Mouse (Mus musculus) limb, embryonic 13.5 days (tissue): ENCODE measurements around the gene Nbr1. TPM values are rescaled to one million over a fixed set of nuclear protein-coding genes. Genes with fewer than 3 reads are reported as not detected.
"Not testable (repeated sequence)": the region's sequence is repeated elsewhere in the genome, so short reads cannot be mapped to it uniquely, and the experiment has no call there.

Experiments used
- ATAC-seq: fragments of 200-750 bp; cut with Nextera tagmentation; 2 replicates; pipeline ENCODE4 v1.8.0; 2017; ENCODE audit warnings: low read depth, moderate number of reproducible peaks, moderate TSS enrichment; ENCODE audit not compliant: low FRiP score
- H3K27ac ChIP-seq: fragments of 300-500 bp; sonication (generic); 2 replicates; pipeline ENCODE4 v1.5.1; 2015; ENCODE audit warnings: inconsistent platforms, mild to moderate bottlenecking, moderate library complexity
- H3K27me3 ChIP-seq: fragments of 300-500 bp; sonication (generic); 2 replicates; pipeline ENCODE4 v1.6.1; 2015; ENCODE audit warnings: mild to moderate bottlenecking, inconsistent platforms
- H3K36me3 ChIP-seq: fragments of 300-500 bp; sonication (generic); 2 replicates; pipeline ENCODE4 v1.6.1; 2015; ENCODE audit warnings: inconsistent platforms, mild to moderate bottlenecking, moderate library complexity
- H3K4me1 ChIP-seq: fragments of 300-500 bp; sonication (generic); 2 replicates; pipeline ENCODE4 v1.6.1; 2015; ENCODE audit warnings: inconsistent platforms
- H3K4me2 ChIP-seq: fragments of 300-500 bp; sonication (generic); replicated peaks from 2 replicates; pipeline ENCODE4 v1.6.1; 2015; ENCODE audit warnings: inconsistent platforms, mild to moderate bottlenecking, moderate library complexity
- H3K4me3 ChIP-seq: fragments of 300-500 bp; sonication (generic); 2 replicates; pipeline ENCODE4 v1.5.1; 2015; ENCODE audit warnings: moderate library complexity, mild to moderate bottlenecking, inconsistent platforms
- H3K9ac ChIP-seq: fragments of 300-500 bp; sonication (generic); 2 replicates; pipeline ENCODE4 v1.6.1; 2015; ENCODE audit warnings: mild to moderate bottlenecking, inconsistent platforms
- H3K9me3 ChIP-seq: fragments of 300-500 bp; sonication (generic); 2 replicates; pipeline ENCODE4 v1.6.1; 2016; ENCODE audit warnings: inconsistent platforms
- WGBS: fragments of 180-500 bp; shearing (Covaris S2); methylation state at CpG from one replicate; pipeline ENCODE4 v1.1.7; 2015; 5-methylcytosine and 5-hydroxymethylcytosine counted together
- polyA plus RNA-seq: library from polyadenylated mRNA; unstranded; fragments of >200 nt; fragmentation: Nextera tagmentation; extraction: Ambion mirVana; gene quantifications from 2 replicates; pipeline ENCODE4 v1.2.1, GENCODE M21; 2015

Gene Nbr1
- polyA plus RNA-seq, 1 experiment from 2014 or later: 78.1 TPM

GRCm38 (mm10) chr11:101585805-101586204 lies 33.9 kb downstream of the Nbr1 start:
- no peak for ATAC-seq
- no peaks in the 10 kb centered on the region for H3K27me3 ChIP-seq
- H3K9ac ChIP-seq: no peak overlapping the region
- H3K27ac ChIP-seq: no peak overlapping the region
- H3K36me3 ChIP-seq: peaks cover 9% of the 10 kb centered on the region; the same call in 1 of the 2 replicates
- no peak overlapping the region for H3K4me3 ChIP-seq
- H3K4me1 ChIP-seq: peaks cover 9% of the 10 kb centered on the region
- no peaks in the 10 kb centered on the region for H3K9me3 ChIP-seq
- WGBS: 82% methylated on average over 4 of the region's 4 CpGs
- no peak overlapping the region for H3K4me2 ChIP-seq

GRCm38 (mm10) chr11:101587676-101588075 lies 35.7 kb downstream of the Nbr1 start:
- no peaks in the 10 kb centered on the region for H3K9me3 ChIP-seq
- 84% methylated on average over 10 of the region's 10 CpGs for WGBS
- no peak for ATAC-seq

GRCm38 (mm10) chr11:101588868-101589267 lies 36.9 kb downstream of the Nbr1 start:
- WGBS: 91% methylated on average over 7 of the region's 7 CpGs
- Histone ChIP-seq H3K9me3 (no peaks in the 10 kb centered on the region), H3K9ac (no peak overlapping the region), H3K27me3 (no peaks in the 10 kb centered on the region), H3K36me3 (peaks cover 8% of the 10 kb centered on the region; the same call in 1 of the 2 replicates), H3K4me2 (no peak overlapping the region), H3K4me3 (no peak overlapping the region), H3K4me1 (no peaks in the 10 kb centered on the region), H3K27ac (no peak overlapping the region)
- ATAC-seq: no peak

More at GRCm38 (mm10) chr11:101587676-101588075, 35.7 kb downstream of the Nbr1 start:
- H3K27ac ChIP-seq: no peak overlapping the region
- H3K9ac ChIP-seq: no peak overlapping the region
- H3K4me1 ChIP-seq: no peaks in the 10 kb centered on the region
- H3K4me3 ChIP-seq: no peak overlapping the region
- peaks cover 8% of the 10 kb centered on the region; the same call in 1 of the 2 replicates for H3K36me3 ChIP-seq
- H3K27me3 ChIP-seq: no peaks in the 10 kb centered on the region
- H3K4me2 ChIP-seq: no peak overlapping the region

GRCm38 (mm10) chr11:101589444-101589843 lies 37.5 kb downstream of the Nbr1 start:
- ATAC-seq: no peak
- H3K36me3 ChIP-seq: peaks cover 8% of the 10 kb centered on the region; the same call in 1 of the 2 replicates
- no peak overlapping the region for H3K4me3 ChIP-seq
- no peaks in the 10 kb centered on the region for H3K4me1 ChIP-seq
- WGBS: 31% methylated on average over 5 of the region's 5 CpGs
- H3K27me3 ChIP-seq: no peaks in the 10 kb centered on the region
- no peak overlapping the region for H3K27ac ChIP-seq
- H3K9ac ChIP-seq: no peak overlapping the region
- no peak overlapping the region for H3K4me2 ChIP-seq
- H3K9me3 ChIP-seq: no peaks in the 10 kb centered on the region

GRCm38 (mm10) chr11:101589989-101590624 lies 38.2 kb downstream of the Nbr1 start:
- Histone ChIP-seq H3K4me2 (no peak overlapping the region), H3K27me3 (no peaks in the 10 kb centered on the region), H3K27ac (no peak overlapping the region), H3K9me3 (no peaks in the 10 kb centered on the region), H3K9ac (no peak overlapping the region), H3K36me3 (0 out of 2 replicates have a peak, but pooled peaks cover 8% of the 10 kb centered on the region), H3K4me3 (no peak overlapping the region), H3K4me1 (no peaks in the 10 kb centered on the region)
- 73% methylated on average over 12 of the region's 12 CpGs for WGBS
- no peak for ATAC-seq

GRCm38 (mm10) chr11:101599156-101599555 lies 47.2 kb downstream of the Nbr1 start, which contains the start of gene Gm11634:
TSS of gene Gm11634 (minus strand) at chr11:101599256.
- no peaks in the 10 kb centered on the region for H3K36me3 ChIP-seq
- H3K4me3 ChIP-seq: no peak within 1 kb of the TSS
- 76% methylated on average over 6 of the region's 6 CpGs for WGBS
- H3K9ac ChIP-seq: no peak within 1 kb of the TSS
- H3K27ac ChIP-seq: no peak within 1 kb of the TSS
- H3K4me1 ChIP-seq: no peaks in the 10 kb centered on the region
- H3K27me3 ChIP-seq: no peaks in the 10 kb centered on the region
- no peak for ATAC-seq
- H3K4me2 ChIP-seq: no peak within 1 kb of the TSS
- H3K9me3 ChIP-seq: no peaks in the 10 kb centered on the region

GRCm38 (mm10) chr11:101602491-101602890 lies 50.5 kb downstream of the Nbr1 start:
- Histone ChIP-seq H3K36me3 (no peaks in the 10 kb centered on the region), H3K27ac (no peak overlapping the region), H3K4me2 (no peak overlapping the region), H3K9ac (no peak overlapping the region), H3K9me3 (no peaks in the 10 kb centered on the region), H3K4me1 (no peaks in the 10 kb centered on the region), H3K27me3 (no peaks in the 10 kb centered on the region), H3K4me3 (no peak overlapping the region)
- no peak for ATAC-seq
- 12% methylated on average over 3 of the region's 3 CpGs for WGBS

- Histone ChIP-seq H3K27ac (no peak overlapping the region), H3K4me1 (no peaks in the 10 kb centered on the region), H3K36me3 (no peaks in the 10 kb centered on the region), H3K9ac (no peak overlapping the region), H3K4me3 (peak overlapping the region; percentile 25; the same call in 1 of the 2 replicates), H3K4me2 (peak overlapping the region; percentile 56), H3K9me3 (no peaks in the 10 kb centered on the region), H3K27me3 (no peaks in the 10 kb centered on the region)
- ATAC-seq: no peak
- WGBS: 5% methylated on average over 3 of the region's 3 CpGs
Measured at GRCm38 (mm10) chr11:101604116-101604515, 52.2 kb downstream of the Nbr1 start.

- not testable (repeated sequence) for H3K27ac ChIP-seq
Measured at GRCm38 (mm10) chr11:101604531-101605453, 52.8 kb downstream of the Nbr1 start.

GRCm38 (mm10) chr11:101607134-101607533 lies 55.2 kb downstream of the Nbr1 start:
- not testable (repeated sequence) for H3K27ac ChIP-seq, ATAC-seq
- WGBS: 91% methylated on average over 4 of the region's 4 CpGs

More at GRCm38 (mm10) chr11:101604531-101605453, 52.8 kb downstream of the Nbr1 start:
- ATAC-seq, H3K4me1 ChIP-seq, H3K9me3 ChIP-seq, H3K27me3 ChIP-seq, H3K9ac ChIP-seq, H3K36me3 ChIP-seq: not testable (repeated sequence)
- 1% methylated on average over 30 of the region's 30 CpGs for WGBS
- Histone ChIP-seq H3K4me3 (peak overlapping the region; percentile 25), H3K4me2 (peak overlapping the region; percentile 56)

GRCm38 (mm10) chr11:101610445-101610844 lies 58.5 kb downstream of the Nbr1 start:
- no peak for ATAC-seq
- no peaks in the 10 kb centered on the region for H3K36me3 ChIP-seq
- H3K9ac ChIP-seq: no peak overlapping the region
- WGBS: 31% methylated on average over 11 of the region's 11 CpGs
- no peak overlapping the region for H3K4me3 ChIP-seq
- no peaks in the 10 kb centered on the region for H3K9me3 ChIP-seq
- H3K4me2 ChIP-seq: no peak overlapping the region
- no peak overlapping the region for H3K27ac ChIP-seq
- 0 out of 2 replicates have a peak, but pooled peaks cover 5% of the 10 kb centered on the region for H3K4me1 ChIP-seq
- no peaks in the 10 kb centered on the region for H3K27me3 ChIP-seq

More at GRCm38 (mm10) chr11:101607134-101607533, 55.2 kb downstream of the Nbr1 start:
- H3K4me1 ChIP-seq, H3K9me3 ChIP-seq, H3K9ac ChIP-seq, H3K4me3 ChIP-seq, H3K36me3 ChIP-seq, H3K27me3 ChIP-seq, H3K4me2 ChIP-seq: not testable (repeated sequence)

- no peaks in the 10 kb centered on the region for H3K27me3 ChIP-seq
- H3K27ac ChIP-seq: no peak overlapping the region
- no peaks in the 10 kb centered on the region for H3K9me3 ChIP-seq
- H3K36me3 ChIP-seq: no peaks in the 10 kb centered on the region
- no peak for ATAC-seq
- H3K9ac ChIP-seq: no peak overlapping the region
- peaks cover 22% of the 10 kb centered on the region for H3K4me1 ChIP-seq
- H3K4me2 ChIP-seq: no peak overlapping the region
- no peak overlapping the region for H3K4me3 ChIP-seq
- 77% methylated on average over 6 of the region's 6 CpGs for WGBS
Measured at GRCm38 (mm10) chr11:101613596-101613995, 61.6 kb downstream of the Nbr1 start.
